Mouse (Mus musculus) neural tube, embryonic 10.5 days (tissue): ENCODE results near the gene Mmadhc.

Experiments
- DNase-seq: peaks from one replicate; pipeline ENCODE4 v3.0.0-alpha.2; 2017; ENCODE audit warnings: low spot score; ENCODE audit errors: extremely low spot score

The Mmadhc gene

GRCm38 (mm10) chr2:50265215-50265785 is 31.3 kb downstream of the Mmadhc start:
- no peak for DNase-seq

DNA sequence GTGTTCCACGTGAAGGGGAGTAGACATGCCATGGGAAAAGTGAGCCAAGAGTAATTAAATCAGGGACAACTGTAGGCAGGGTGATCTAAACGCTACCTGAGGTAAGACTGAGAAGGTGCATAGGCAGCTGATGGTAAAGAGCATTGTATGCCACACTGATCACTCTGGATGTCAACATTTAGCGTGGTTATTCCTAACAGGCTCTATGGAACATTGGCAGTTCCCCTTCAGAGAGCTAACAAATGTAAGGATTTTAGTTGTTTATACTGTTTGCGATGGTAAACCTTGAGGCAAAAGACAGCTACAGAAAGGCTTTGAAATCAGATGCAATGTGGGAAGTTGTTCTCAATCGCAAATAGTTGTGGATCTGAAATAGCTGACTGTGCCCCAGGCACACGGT is 32.5 kb downstream of the Mmadhc start:
- no peak for DNase-seq

GRCm38 (mm10) chr2:50254955-50255354 is 41.6 kb downstream of the Mmadhc start:
- DNase-seq: no peak

GRCm38 (mm10) chr2:50248551-50248950 is 48.0 kb downstream of the Mmadhc start:
- DNase-seq: no peak

- no peak for DNase-seq
Observed at GRCm38 (mm10) chr2:50233491-50233890, 63.1 kb downstream of the Mmadhc start.
